Mouse (Mus musculus): Measurements from ENCODE around the gene Sfxn3.

- TF ChIP-seq ETS1 (IDR thresholded peaks at IDR 0.05; ENCODE audit: low read depth, low read length), result no peak
- no peak for TF ChIP-seq POLR2A (IDR thresholded peaks at IDR 0.05; ENCODE audit: control insufficient read depth in 1 of 2, insufficient read depth in 1 of 2, low read depth in 1 of 2, low read length in 2 of 2, poor library complexity in 1 of 2)
- no peak for TF ChIP-seq GATA1 (IDR thresholded peaks at IDR 0.05; ENCODE audit: low read depth, low read length)
- no peak for TF ChIP-seq ZNF384 (IDR thresholded peaks at IDR 0.05; ENCODE audit: low read depth, low read length)
- TF ChIP-seq MAZ (IDR thresholded peaks at IDR 0.05; ENCODE audit: low read depth, low read length), result no peak
Measured at GRCm38 (mm10) chr19:45028746-45029145, 18.6 kb upstream of the Sfxn3 start.

Data from MEL (cell line).